Mouse (Mus musculus) heart, embryonic 10.5 days (tissue): ENCODE results near the gene Marc1. TPM values are rescaled to one million over a fixed set of nuclear protein-coding genes. Genes with fewer than 3 reads are reported as not detected.

Source experiments
- DNase-seq: peaks from one replicate; pipeline ENCODE4 v3.0.0-alpha.2; 2017; ENCODE audit warnings: low spot score
- H3K27ac ChIP-seq: fragments of 300-500 bp; sonication (generic); 2 replicates; pipeline ENCODE4 v1.5.1; 2016; ENCODE audit warnings: mild to moderate bottlenecking
- H3K27me3 ChIP-seq: fragments of 300-500 bp; sonication (generic); 2 replicates; pipeline ENCODE4 v1.6.1; 2016; ENCODE audit warnings: mild to moderate bottlenecking; ENCODE audit not compliant: poor library complexity, insufficient read depth, severe bottlenecking
- H3K36me3 ChIP-seq: fragments of 300-500 bp; sonication (generic); 2 replicates; pipeline ENCODE4 v1.6.1; 2016; ENCODE audit warnings: mild to moderate bottlenecking, moderate library complexity
- H3K4me1 ChIP-seq: fragments of 300-500 bp; sonication (generic); 2 replicates; pipeline ENCODE4 v1.6.1; 2016; ENCODE audit warnings: mild to moderate bottlenecking
- H3K4me3 ChIP-seq: fragments of 300-500 bp; sonication (generic); 2 replicates; pipeline ENCODE4 v1.5.1; 2016; ENCODE audit warnings: mild to moderate bottlenecking, moderate library complexity
- H3K9me3 ChIP-seq: fragments of 300-500 bp; sonication (generic); 2 replicates; pipeline ENCODE4 v1.6.1; 2016; ENCODE audit warnings: mild to moderate bottlenecking, moderate library complexity
- WGBS: fragments of 180-500 bp; shearing (Covaris S2); methylation state at CpG from one replicate; pipeline ENCODE4 v1.1.7; 2016; 5-methylcytosine and 5-hydroxymethylcytosine counted together
- polyA plus RNA-seq: library from polyadenylated mRNA; unstranded; fragments of >200 nt; fragmentation: Nextera tagmentation; extraction: Ambion mirVana; gene quantifications from 2 replicates; pipeline ENCODE4 v1.2.1, GENCODE M21; 2016

Gene Marc1
- polyA plus RNA-seq, 1 experiment from 2014 or later = 0.70 TPM

DNA sequence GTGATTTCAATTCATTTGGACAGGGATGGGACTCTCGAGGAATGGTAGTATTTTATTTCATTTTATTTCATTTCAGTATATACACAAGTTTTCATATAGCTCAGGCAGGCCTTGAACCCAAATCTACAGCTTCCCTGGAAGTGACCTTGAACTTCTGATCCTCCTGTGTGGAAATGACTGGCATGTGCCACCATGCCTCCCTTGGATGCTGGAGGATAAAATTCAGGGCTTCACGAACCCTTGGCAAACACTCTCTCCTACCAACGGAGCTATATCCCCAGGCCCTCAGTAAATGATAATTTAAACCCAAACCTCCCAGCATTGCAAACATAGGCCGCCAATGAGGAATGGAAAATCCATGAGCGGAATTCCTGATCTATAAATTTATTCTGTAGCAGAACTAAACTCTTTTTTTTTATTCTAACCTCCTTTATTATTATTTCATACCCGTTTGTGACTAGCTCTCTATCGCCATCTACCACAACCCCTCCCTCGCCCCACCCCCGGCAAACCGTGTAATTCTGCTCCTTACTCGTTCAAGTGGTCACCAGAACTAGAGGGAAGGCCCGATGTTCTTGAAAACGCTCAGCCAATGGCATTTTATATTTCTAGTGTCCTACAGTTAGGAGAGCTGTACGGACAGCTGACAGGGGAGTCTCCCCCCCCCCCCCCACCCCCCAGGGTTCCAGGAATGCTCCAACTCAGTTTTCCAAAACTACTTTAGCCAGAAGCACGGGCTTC lies 33.4 kb upstream of the Marc1 start:
- WGBS = 22% methylated on average over 15 of the region's 15 CpGs
- H3K27ac ChIP-seq = peak overlapping the region; percentile 93; the same call in 1 of the 2 replicates
- DNase-seq = no peak
- peak overlapping the region; percentile 94 for H3K4me3 ChIP-seq
- H3K36me3 ChIP-seq = peaks cover 11% of the 10 kb centered on the region
- peaks cover 36% of the 10 kb centered on the region for H3K4me1 ChIP-seq
- H3K27me3 ChIP-seq = peaks cover 17% of the 10 kb centered on the region
- H3K9me3 ChIP-seq = no peaks in the 10 kb centered on the region

DNA sequence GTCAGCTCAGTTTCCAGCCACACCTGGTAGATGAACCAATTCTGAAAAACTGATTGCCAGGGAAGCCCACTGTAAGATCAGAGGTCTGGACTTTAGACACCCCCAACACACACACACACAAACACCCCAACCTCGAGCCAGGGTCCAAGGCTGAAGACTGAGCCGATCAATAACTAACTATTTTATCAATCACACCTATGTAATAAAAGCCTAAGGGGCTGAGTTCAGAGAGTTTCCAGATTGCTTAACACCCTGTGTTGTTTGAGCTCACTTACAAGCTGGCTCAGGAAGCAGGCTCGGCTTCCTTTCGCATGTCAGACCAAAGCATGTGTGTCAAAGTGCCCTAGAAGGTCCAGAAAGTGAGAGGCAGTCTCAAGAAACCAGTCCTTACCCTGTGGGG lies 26.5 kb upstream of the Marc1 start:
- Histone ChIP-seq H3K4me1 (peaks cover 15% of the 10 kb centered on the region), H3K27ac (no peak overlapping the region), H3K36me3 (peaks cover 29% of the 10 kb centered on the region), H3K27me3 (no peaks in the 10 kb centered on the region), H3K9me3 (no peaks in the 10 kb centered on the region), H3K4me3 (no peak overlapping the region)
- 85% methylated on average over 4 of the region's 4 CpGs for WGBS
- DNase-seq = no peak

DNA sequence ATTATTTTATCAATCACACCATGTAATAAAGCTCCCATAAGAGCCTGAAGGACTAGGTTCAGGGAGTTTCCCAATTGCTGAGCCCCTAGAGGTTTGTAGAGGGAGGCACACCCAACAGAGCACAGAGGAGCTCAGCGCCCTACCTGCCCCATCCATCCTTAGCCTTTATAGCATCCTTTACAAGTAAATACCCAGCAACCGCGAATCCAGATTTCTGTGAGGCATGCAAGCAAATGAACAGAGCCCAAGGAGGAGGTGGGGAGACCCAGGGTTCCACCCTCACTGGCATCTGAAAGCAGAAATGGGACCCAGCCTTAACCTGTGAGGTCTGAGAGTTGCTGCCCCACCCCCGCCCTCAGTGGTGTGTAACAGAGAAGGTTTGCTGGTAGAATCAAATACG lies 25.2 kb upstream of the Marc1 start:
- Histone ChIP-seq H3K36me3 (peaks cover 42% of the 10 kb centered on the region), H3K27me3 (no peaks in the 10 kb centered on the region), H3K4me3 (no peak overlapping the region), H3K9me3 (no peaks in the 10 kb centered on the region), H3K4me1 (peaks cover 4% of the 10 kb centered on the region; the same call in 1 of the 2 replicates), H3K27ac (no peak overlapping the region)
- DNase-seq = no peak
- 74% methylated on average over 5 of the region's 5 CpGs for WGBS

DNA sequence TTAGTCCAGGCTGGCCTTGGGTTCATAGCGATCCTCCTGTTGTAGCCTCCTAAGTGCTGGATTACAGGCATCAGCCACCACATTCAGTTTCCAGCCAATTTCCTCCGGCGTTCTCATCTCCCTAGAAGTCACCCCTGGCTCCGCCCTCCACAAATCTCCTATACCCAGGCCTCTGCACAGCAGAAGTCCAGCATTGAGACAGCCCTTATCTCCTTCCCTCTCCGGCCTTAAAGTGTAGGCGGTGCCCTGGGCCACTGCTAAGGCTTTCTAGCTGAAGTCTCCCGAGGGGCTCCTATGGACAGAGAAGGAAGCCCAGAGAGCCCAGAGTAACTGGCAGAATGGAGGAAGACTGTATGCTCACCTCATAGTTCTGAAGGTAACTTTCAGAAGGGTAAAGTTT lies 22.4 kb upstream of the Marc1 start:
- 76% methylated on average over 7 of the region's 7 CpGs for WGBS
- H3K4me1 ChIP-seq = no peaks in the 10 kb centered on the region
- H3K9me3 ChIP-seq = no peaks in the 10 kb centered on the region
- H3K36me3 ChIP-seq = peaks cover 52% of the 10 kb centered on the region
- H3K27ac ChIP-seq = no peak overlapping the region
- H3K4me3 ChIP-seq = no peak overlapping the region
- H3K27me3 ChIP-seq = no peaks in the 10 kb centered on the region
- DNase-seq = no peak

DNA sequence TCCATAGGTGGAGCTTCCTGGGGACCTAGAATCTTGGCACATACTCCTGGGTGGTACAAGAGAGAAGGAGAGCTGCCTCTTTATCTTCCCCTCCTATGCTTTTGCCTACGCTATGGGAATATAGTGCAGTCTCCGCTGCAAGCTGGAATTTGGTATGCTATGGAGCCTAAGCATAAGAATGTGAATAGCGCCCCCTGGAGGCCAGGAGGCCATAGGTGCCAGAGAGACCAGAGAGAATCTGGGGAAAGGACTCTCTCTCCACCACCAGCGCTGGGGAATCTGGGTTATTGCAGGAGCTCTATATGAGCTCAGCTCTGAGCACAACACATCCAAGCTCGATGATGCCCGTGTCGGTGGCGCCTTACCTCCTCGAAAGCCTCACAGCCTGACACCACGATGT lies 21.1 kb upstream of the Marc1 start:
- peaks cover 3% of the 10 kb centered on the region; the same call in 1 of the 2 replicates for H3K4me1 ChIP-seq
- DNase-seq = no peak
- no peaks in the 10 kb centered on the region for H3K27me3 ChIP-seq
- 78% methylated on average over 10 of the region's 10 CpGs for WGBS
- H3K4me3 ChIP-seq = no peak overlapping the region
- H3K9me3 ChIP-seq = no peaks in the 10 kb centered on the region
- no peak overlapping the region for H3K27ac ChIP-seq
- H3K36me3 ChIP-seq = peaks cover 54% of the 10 kb centered on the region

DNA sequence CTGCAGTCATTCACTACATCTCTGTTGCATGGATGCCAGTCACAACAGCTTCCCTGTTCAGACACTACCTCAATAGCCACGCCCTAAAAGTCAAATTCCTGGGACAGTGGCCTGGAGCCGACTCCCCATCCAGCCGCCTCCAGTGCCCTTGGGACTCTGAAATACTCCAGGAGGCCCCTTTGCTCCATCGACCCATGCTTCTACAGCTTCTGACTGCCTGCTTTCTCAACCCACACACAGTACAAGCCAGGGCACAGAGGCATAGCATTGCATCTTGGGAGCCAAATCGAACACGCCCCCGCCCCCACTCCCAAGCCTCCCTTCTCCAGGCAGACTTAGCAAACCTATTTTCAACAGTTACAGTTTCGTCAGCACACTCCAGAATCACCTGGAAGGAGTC lies 18.8 kb upstream of the Marc1 start:
- H3K36me3 ChIP-seq = peaks cover 47% of the 10 kb centered on the region
- no peak overlapping the region for H3K4me3 ChIP-seq
- H3K9me3 ChIP-seq = no peaks in the 10 kb centered on the region
- no peaks in the 10 kb centered on the region for H3K27me3 ChIP-seq
- no peak for DNase-seq
- H3K27ac ChIP-seq = no peak overlapping the region
- peaks cover 7% of the 10 kb centered on the region; the same call in 1 of the 2 replicates for H3K4me1 ChIP-seq
- WGBS = 86% methylated on average over 8 of the region's 8 CpGs

DNA sequence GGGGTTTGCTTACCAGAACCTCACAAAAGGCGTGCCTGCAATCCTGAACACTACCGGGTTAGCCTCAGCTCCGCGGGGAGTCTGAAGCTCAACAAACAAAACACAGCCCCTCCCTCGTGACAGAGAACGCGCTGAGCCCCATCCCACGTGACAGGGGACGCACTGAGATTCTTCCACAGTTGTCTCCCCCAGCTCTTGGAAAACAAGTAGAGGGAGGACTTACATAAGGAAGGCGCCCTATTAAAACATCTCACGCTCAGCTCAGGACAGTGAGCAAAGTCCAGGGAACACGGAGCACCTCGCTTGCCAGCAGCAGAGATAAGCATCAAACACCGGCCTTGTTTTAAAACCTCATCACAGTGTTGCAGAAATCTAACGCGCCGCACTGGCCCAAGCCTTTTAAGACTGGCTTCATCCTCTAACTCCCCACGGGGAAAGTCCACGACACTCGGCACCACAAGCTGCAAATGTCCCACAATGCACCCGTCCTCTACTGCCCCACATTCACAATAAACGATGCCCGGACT lies 16.1 kb upstream of the Marc1 start:
- DNase-seq = no peak
- 26% methylated on average over 23 of the region's 23 CpGs for WGBS
- Histone ChIP-seq H3K27ac (peak overlapping the region; percentile 32; the same call in 1 of the 2 replicates), H3K27me3 (0 out of 2 replicates have a peak, but pooled peaks cover 9% of the 10 kb centered on the region), H3K4me1 (peaks cover 15% of the 10 kb centered on the region), H3K36me3 (peaks cover 32% of the 10 kb centered on the region), H3K4me3 (peak overlapping the region; percentile 47), H3K9me3 (no peaks in the 10 kb centered on the region)

DNA sequence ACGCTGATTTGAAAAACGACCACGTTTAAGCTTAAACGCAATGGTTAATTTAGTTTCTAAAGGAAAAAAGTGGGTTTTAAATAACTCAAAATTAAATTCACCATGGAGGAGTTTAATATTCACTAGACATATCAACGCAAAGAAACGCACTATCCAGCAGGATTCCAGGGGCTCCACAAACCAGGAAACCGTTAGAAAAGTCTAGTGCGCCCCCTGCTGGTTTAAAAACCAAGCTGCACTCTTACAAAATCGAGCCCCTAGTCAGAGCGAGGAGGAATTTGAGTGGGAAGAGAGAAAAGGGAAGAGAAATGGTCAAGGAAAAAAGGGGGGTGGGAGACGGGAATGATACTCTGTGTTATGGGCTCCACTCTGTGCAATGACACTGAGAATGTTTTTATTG lies 14.0 kb upstream of the Marc1 start:
- Histone ChIP-seq H3K27ac (no peak overlapping the region), H3K36me3 (peaks cover 19% of the 10 kb centered on the region; the same call in 1 of the 2 replicates), H3K4me3 (peak overlapping the region; percentile 27; the same call in 1 of the 2 replicates), H3K27me3 (0 out of 2 replicates have a peak, but pooled peaks cover 9% of the 10 kb centered on the region), H3K4me1 (peaks cover 15% of the 10 kb centered on the region), H3K9me3 (no peaks in the 10 kb centered on the region)
- WGBS = 25% methylated on average over 11 of the region's 11 CpGs
- no peak for DNase-seq

DNA sequence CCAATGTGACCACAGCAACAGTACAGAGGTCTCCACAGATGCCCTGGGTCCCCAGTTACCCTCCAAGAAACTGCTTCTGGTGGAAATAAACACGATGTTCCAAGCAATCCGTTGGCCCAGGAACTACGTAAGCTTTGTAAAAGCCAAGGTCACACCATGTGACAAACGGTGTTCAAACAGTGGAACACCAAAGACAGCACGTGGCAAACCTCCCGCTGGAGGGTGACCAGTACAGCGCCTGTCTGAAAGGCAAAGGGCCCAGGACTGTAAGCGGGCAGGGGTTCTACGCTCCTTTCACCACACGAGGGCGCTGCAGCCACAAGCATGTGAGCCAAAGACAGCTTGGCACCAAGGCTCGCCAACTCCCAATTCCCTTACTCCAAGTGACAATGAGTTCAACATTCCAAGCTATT lies 13.3 kb upstream of the Marc1 start:
- DNase-seq = peak; percentile 95
- H3K9me3 ChIP-seq = no peaks in the 10 kb centered on the region
- peaks cover 18% of the 10 kb centered on the region for H3K36me3 ChIP-seq
- H3K4me3 ChIP-seq = peak overlapping the region; percentile 27; the same call in 1 of the 2 replicates
- 0 out of 2 replicates have a peak, but pooled peaks cover 9% of the 10 kb centered on the region for H3K27me3 ChIP-seq
- no peak overlapping the region for H3K27ac ChIP-seq
- peaks cover 15% of the 10 kb centered on the region for H3K4me1 ChIP-seq
- WGBS = 4% methylated on average over 12 of the region's 12 CpGs

DNA sequence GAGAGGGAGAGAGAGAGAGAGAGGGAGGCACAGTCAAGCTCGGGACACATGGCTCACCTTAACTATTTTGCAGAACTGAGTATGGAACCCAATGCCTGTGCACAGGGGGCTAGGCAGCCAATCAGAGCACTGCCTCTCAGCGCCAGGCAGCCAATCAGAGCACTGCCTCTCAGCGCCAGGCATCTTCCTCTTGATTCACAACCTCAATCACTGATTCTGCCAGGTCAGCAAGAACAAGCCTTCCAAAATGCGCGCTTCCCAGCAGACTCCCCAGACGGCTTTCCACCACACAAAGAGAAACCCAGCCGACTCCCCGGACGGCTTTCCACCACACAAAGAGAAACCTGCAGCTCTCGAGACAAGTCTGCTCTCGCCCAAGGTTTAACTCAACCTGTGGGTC lies 11.6 kb upstream of the Marc1 start:
- Histone ChIP-seq H3K36me3 (peaks cover 29% of the 10 kb centered on the region), H3K4me3 (peak overlapping the region; percentile 24; the same call in 1 of the 2 replicates), H3K27me3 (0 out of 2 replicates have a peak, but pooled peaks cover 9% of the 10 kb centered on the region), H3K4me1 (peaks cover 15% of the 10 kb centered on the region), H3K9me3 (no peaks in the 10 kb centered on the region), H3K27ac (0 out of 2 replicates have a peak overlapping the region, but pooled peaks have one; percentile 6)
- DNase-seq = no peak
- WGBS = 21% methylated on average over 11 of the region's 11 CpGs

DNA sequence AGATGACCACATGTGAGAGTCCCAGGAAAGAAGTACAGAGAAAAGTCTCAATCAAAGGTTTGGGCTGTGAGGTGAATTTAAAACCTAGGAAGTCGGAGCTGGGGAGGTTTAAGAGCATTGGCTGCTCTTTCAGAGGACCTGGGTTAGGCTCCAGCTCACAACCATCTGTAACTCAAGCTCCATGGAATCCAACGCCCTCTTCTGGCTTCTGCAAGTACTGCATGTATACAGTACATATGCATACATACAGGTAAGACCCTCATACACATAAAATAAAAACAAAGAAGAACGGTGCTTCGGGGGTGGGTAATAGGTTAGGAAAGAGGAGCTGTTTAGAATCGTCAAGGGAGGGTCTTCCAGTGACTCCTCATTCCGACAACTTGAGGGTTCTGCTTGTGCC lies 6.7 kb upstream of the Marc1 start:
- Histone ChIP-seq H3K4me1 (no peaks in the 10 kb centered on the region), H3K4me3 (no peak overlapping the region), H3K27me3 (0 out of 2 replicates have a peak, but pooled peaks cover under 1% of the 10 kb centered on the region), H3K36me3 (peaks cover 46% of the 10 kb centered on the region), H3K9me3 (no peaks in the 10 kb centered on the region), H3K27ac (no peak overlapping the region)
- no peak for DNase-seq
- WGBS = 79% methylated on average over 6 of the region's 6 CpGs

DNA sequence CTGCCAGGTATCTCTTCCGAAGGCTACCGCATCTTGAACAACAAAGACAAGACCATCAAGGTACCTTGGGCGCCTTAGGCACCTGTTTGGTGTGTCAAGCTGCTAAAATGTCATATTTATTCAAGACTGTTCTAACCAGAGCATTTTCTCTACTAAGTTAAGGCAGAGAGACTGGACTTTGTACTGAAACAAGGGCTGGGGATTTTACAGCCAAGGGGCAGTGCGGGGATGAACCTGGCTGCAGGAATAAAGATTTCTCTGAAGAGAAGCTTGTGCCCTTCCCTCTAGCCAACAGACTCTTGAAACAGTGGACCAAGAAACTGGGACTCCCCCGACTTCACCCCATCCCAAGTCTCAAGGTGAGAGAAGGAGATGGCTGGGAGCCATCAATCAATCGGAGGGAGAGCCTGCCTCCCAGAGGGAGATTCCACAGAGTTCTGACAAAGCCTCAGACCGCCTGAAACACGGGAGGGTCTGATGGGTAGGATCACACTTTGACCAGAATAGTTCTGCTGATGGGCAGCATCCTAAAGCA lies 670 bp upstream of the Marc1 start:
- Histone ChIP-seq H3K4me1 (peaks cover 16% of the 10 kb centered on the region), H3K27ac (no peak overlapping the region), H3K27me3 (peaks cover 49% of the 10 kb centered on the region), H3K4me3 (no peak overlapping the region), H3K36me3 (peaks cover 18% of the 10 kb centered on the region; the same call in 1 of the 2 replicates), H3K9me3 (no peaks in the 10 kb centered on the region)
- WGBS = 66% methylated on average over 8 of the region's 8 CpGs
- DNase-seq = no peak

DNA sequence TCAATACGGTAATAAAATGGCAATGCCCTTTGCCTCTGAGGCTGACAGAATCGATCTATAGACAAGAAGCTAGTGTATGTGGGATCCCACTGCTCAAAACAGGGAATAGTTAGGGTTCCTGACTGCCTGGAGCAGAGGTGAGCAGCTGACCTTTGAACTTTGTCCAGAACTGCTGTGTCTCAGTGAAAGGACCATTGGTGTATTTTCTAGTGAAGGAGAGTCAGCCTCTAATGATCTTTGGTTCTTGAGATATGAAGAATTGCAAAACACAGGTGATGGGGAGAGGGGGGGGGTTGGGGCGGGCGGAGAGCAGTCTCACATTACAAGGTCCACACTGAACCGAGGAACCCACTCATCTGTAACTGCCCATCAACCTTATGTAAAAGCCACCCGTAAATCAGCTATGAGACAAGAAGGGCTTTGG lies 1.5 kb downstream of the Marc1 start:
- WGBS = 76% methylated on average over 6 of the region's 6 CpGs

More for the DNA sequence above, 1.5 kb downstream of the Marc1 start:
- DNase-seq = no peak
- H3K4me3 ChIP-seq = no peak overlapping the region
- H3K27me3 ChIP-seq = peaks cover 49% of the 10 kb centered on the region
- peaks cover 6% of the 10 kb centered on the region; the same call in 1 of the 2 replicates for H3K36me3 ChIP-seq
- no peak overlapping the region for H3K27ac ChIP-seq
- no peaks in the 10 kb centered on the region for H3K9me3 ChIP-seq
- peaks cover 16% of the 10 kb centered on the region for H3K4me1 ChIP-seq
